Mouse (Mus musculus): ENCODE results near the gene Vsig1. TPM values are rescaled to one million over a fixed set of nuclear protein-coding genes. Genes with fewer than 3 reads are reported as not detected.

Gene Vsig1
- polyA plus RNA-seq, 1 experiment from 2014 or later: 0.89 TPM

GRCm38 (mm10) chrX:140984795-140985194 lies 77.4 kb downstream of the Vsig1 start:
- ATAC-seq (replicated peaks; ENCODE audit: low FRiP score, low TSS enrichment, low read depth) (no peak), DNase-seq (ENCODE audit: low spot score) (no peak)
- H3K4me2 ChIP-seq (ENCODE audit: low read length): no peak overlapping the region
- WGBS: 48% methylated on average over 6 of the region's 6 CpGs
- H3K27me3 ChIP-seq (replicated peaks; ENCODE audit: control insufficient read depth, insufficient read depth, low read length): peaks cover 28% of the 10 kb centered on the region
- H3K36me3 ChIP-seq (ENCODE audit: control insufficient read depth, insufficient read depth, low read length): no peaks in the 10 kb centered on the region
- H3K9ac ChIP-seq (ENCODE audit: low read length): no peak overlapping the region
- no peak overlapping the region for H3K4me3 ChIP-seq (ENCODE audit: low read depth, low read length)
- no peak overlapping the region for H3K27ac ChIP-seq (ENCODE audit: low read depth)
- no peaks in the 10 kb centered on the region for H3K4me1 ChIP-seq (replicated peaks; ENCODE audit: control insufficient read depth, insufficient read depth, low read length)
- H3K9me3 ChIP-seq (ENCODE audit: control insufficient read depth, low read length): no peaks in the 10 kb centered on the region

GRCm38 (mm10) chrX:140985256-140985655 lies 77.8 kb downstream of the Vsig1 start:
- no peak for ATAC-seq (replicated peaks; ENCODE audit: low FRiP score, low TSS enrichment, low read depth)
- Histone ChIP-seq H3K9me3 (ENCODE audit: control insufficient read depth, low read length) (no peaks in the 10 kb centered on the region), H3K27me3 (replicated peaks; ENCODE audit: control insufficient read depth, insufficient read depth, low read length) (peaks cover 30% of the 10 kb centered on the region), H3K36me3 (ENCODE audit: control insufficient read depth, insufficient read depth, low read length) (no peaks in the 10 kb centered on the region), H3K4me2 (ENCODE audit: low read length) (no peak overlapping the region), H3K27ac (ENCODE audit: low read depth) (no peak overlapping the region), H3K4me1 (replicated peaks; ENCODE audit: control insufficient read depth, insufficient read depth, low read length) (no peaks in the 10 kb centered on the region), H3K9ac (ENCODE audit: low read length) (no peak overlapping the region), H3K4me3 (ENCODE audit: low read depth, low read length) (no peak overlapping the region)
- DNase-seq (ENCODE audit: low spot score): no peak
- 86% methylated on average over 2 of the region's 2 CpGs for WGBS

Other genes with a start within 250 kb of the Vsig1 start
- gene Mid2, start 243.0 kb upstream of the Vsig1 start, polyA plus RNA-seq (2014; fragmentation: Nextera tagmentation; extraction: Ambion mirVana): 3.7 and 4.4 TPM in 2 replicates
- 0.14 TPM in 1 of 2 replicates, not detected in the other for gene Tex13b, start 94.2 kb upstream of the Vsig1 start, polyA plus RNA-seq (2014; fragmentation: Nextera tagmentation; extraction: Ambion mirVana)
- 41.3 and 41.6 TPM in 2 replicates for gene Psmd10, start 49.1 kb downstream of the Vsig1 start, polyA plus RNA-seq (2014; fragmentation: Nextera tagmentation; extraction: Ambion mirVana)
- gene Atg4a, start 49.3 kb downstream of the Vsig1 start, polyA plus RNA-seq (2014; fragmentation: Nextera tagmentation; extraction: Ambion mirVana): 13.3 and 14.6 TPM in 2 replicates

Measured in intestine, embryonic 14.5 days (tissue).